In genomic region chr16:35022242-35023137, GRCm38 (mm10) we compare ENCODE assay signal across 8 mouse cellular contexts. TPM values are rescaled to one million over a fixed set of nuclear protein-coding genes. Genes with fewer than 3 reads are reported as not detected.
DNase-seq lines count a peak whose midpoint lies in the region; ATAC-seq lines count a peak whose summit lies in the region.

Hacd2 (plus strand) TSS chr16:35022428.

- H3K4me2 ChIP-seq in hindbrain, embryonic 16.5 days (ENCODE audit: low read length) = peak within 1 kb of the TSS; percentile 63

- H3K4me3 ChIP-seq in hindbrain, embryonic 16.5 days (ENCODE audit: low read length) = peak within 1 kb of the TSS; percentile 73
- peak within 1 kb of the TSS; percentile 59 for H3K4me3 ChIP-seq in macrophage (ENCODE audit: inconsistent target)

- H3K36me3 ChIP-seq in hindbrain, embryonic 16.5 days (ENCODE audit: control insufficient read depth, insufficient read depth, low read length) = 0 out of 2 replicates have a peak, but pooled peaks cover 3% of the 10 kb centered on the region
- no peaks in the 10 kb centered on the region for H3K36me3 ChIP-seq in macrophage (ENCODE audit: inconsistent target)

- H3K9ac ChIP-seq in hindbrain, embryonic 16.5 days (ENCODE audit: low read depth, low read length) = peak within 1 kb of the TSS; percentile 81

- peaks cover 10% of the 10 kb centered on the region for H3K27me3 ChIP-seq in hindbrain, embryonic 16.5 days (replicated peaks; ENCODE audit: control insufficient read depth, insufficient read depth, low read length)

- peaks cover 11% of the 10 kb centered on the region for H3K4me1 ChIP-seq in hindbrain, embryonic 16.5 days (ENCODE audit: control insufficient read depth, insufficient read depth, low read depth, low read length)

- 0% methylated on average over 71 of the region's 97 CpGs for WGBS in hindbrain, embryonic 16.5 days
- WGBS in macrophage (ENCODE audit: missing documents) = 3% methylated on average over 89 of the region's 97 CpGs

- H3K9me3 ChIP-seq in hindbrain, embryonic 16.5 days (ENCODE audit: control insufficient read depth, low read length) = no peaks in the 10 kb centered on the region

- ATAC-seq in hindbrain, embryonic 16.5 days = peak; percentile 98

- DNase-seq in T-cell, adult 2 months (ENCODE audit: low spot score) = peak; percentile 91
- DNase-seq in cerebellum, postnatal 36 days = peak; percentile 92 to 95
- peak; percentile 96 for DNase-seq in gastrocnemius, adult 18-20 months (ENCODE audit: low spot score)
- DNase-seq in left cerebral cortex, adult 18-20 months (ENCODE audit: low spot score in 2 of 2) = peak; percentile 93 to 95
- DNase-seq in right cerebral cortex, adult 18-20 months = peak; percentile 96
- DNase-seq in urinary bladder, postnatal 10 days (ENCODE audit: low spot score) = peak; percentile 84

- peak within 1 kb of the TSS; percentile 77 for H3K27ac ChIP-seq in hindbrain, embryonic 16.5 days (ENCODE audit: low read depth, low read length)
- H3K27ac ChIP-seq in macrophage = no peak within 1 kb of the TSS

- H3K79me2 ChIP-seq in macrophage (ENCODE audit: inconsistent target) = peaks cover 14% of the 10 kb centered on the region

RNA-seq across cellular contexts. Expression of gene Hacd2, which starts in this region (rescaled TPM):
- 1 to 10 TPM; 1.9 to 2.1 TPM for total RNA-seq in gastrocnemius, adult 18-20 months (2021)
- 47.3 and 49.9 TPM in 2 replicates for polyA plus RNA-seq in hindbrain, embryonic 16.5 days (2015; fragmentation: Nextera tagmentation; extraction: Ambion mirVana)
- 10 to 100 TPM; 30.1 to 30.8 TPM for total RNA-seq in left cerebral cortex, adult 18-20 months (2021)
- total RNA-seq in macrophage (2018; cell fraction: chromatin; rRNA removed) = 10 to 100 TPM in 6 of 26 experiments, 1 to 10 TPM in 20; 2.1 to 26.0 (median 8.1) TPM
- 10 to 100 TPM in 20 of 26 experiments, 1 to 10 TPM in 6; 5.4 to 16.8 (median 11.6) TPM for total RNA-seq in macrophage (2018; cell fraction: cytosol; rRNA removed)
- 10 to 100 TPM in 11 of 26 experiments, 1 to 10 TPM in 15; 4.0 to 27.4 (median 8.6) TPM for total RNA-seq in macrophage (2018; cell fraction: nucleus; rRNA removed)
- 10.6 to 17.8 TPM (median 14.4 TPM) in 3 replicates for polyA plus RNA-seq in macrophage (2018)

Comparison
In these comparisons a context has a peak if more than half of its experiments do, and no peak if none do; other contexts are left out.
1. RNA of gene Hacd2 (total RNA-seq): 30.1 to 30.8 TPM in left cerebral cortex, adult 18-20 months; 1.9 to 2.1 TPM in gastrocnemius, adult 18-20 months; every median in the first group is over 10 times any median in the second.
2. Peak in every context shown above with its lines, with median percentiles within 50 percentile points of each other: DNase-seq.